Mouse (Mus musculus) megakaryocyte progenitor cell, adult 5-6 weeks (primary cell): ENCODE results near the gene Cnot11. TPM values are rescaled to one million over a fixed set of nuclear protein-coding genes. Genes with fewer than 3 reads are reported as not detected.
"Not testable (repeated sequence)": the region's sequence is repeated elsewhere in the genome, so short reads cannot be mapped to it uniquely, and the experiment has no call there.

Experiments
- ATAC-seq: replicated peaks from 2 replicates; pipeline ENCODE4 v1.8.0; 2016; ENCODE audit warnings: mild to moderate bottlenecking, moderate TSS enrichment, inconsistent platforms; ENCODE audit not compliant: poor library complexity
- total RNA-seq, 2 experiments: library from RNA; stranded (forward) in 1 of 2; stranded (reverse) in 1 of 2; fragments of 157-497, 149-512 nt in 1 of 2; fragments of 200-1000 nt in 1 of 2; gene quantifications; 2 replicates each; pipeline versions ENCODE4 v1.2.3 to v1.2.4; 2015 to 2017

Gene Cnot11
- total RNA-seq, 2 experiments from 2014 or later = 24.4 to 29.1 TPM

- peak; percentile 83 for ATAC-seq
Measured at GRCm38 (mm10) chr1:39577253-39577705, 42.5 kb downstream of the Cnot11 start, which contains the start of gene Rnf149. Gene Rnf149, minus strand, starts transcription at chr1:39577405.

- ATAC-seq = peak; percentile 40
Measured at GRCm38 (mm10) chr1:39578446-39578845, 43.7 kb downstream of the Cnot11 start.

GRCm38 (mm10) chr1:39579139-39579538, 44.3 kb downstream of the Cnot11 start:
- ATAC-seq = peak; percentile 26

- ATAC-seq = no peak
Measured at GRCm38 (mm10) chr1:39581215-39581614, 46.4 kb downstream of the Cnot11 start.

- peak; percentile 54 for ATAC-seq
Measured at GRCm38 (mm10) chr1:39583173-39583572, 48.4 kb downstream of the Cnot11 start.

GRCm38 (mm10) chr1:39585416-39585815, 50.6 kb downstream of the Cnot11 start:
- ATAC-seq = no peak

- peak; percentile 73 for ATAC-seq
Measured at GRCm38 (mm10) chr1:39590193-39590592, 55.4 kb downstream of the Cnot11 start.

GRCm38 (mm10) chr1:39591557-39591956, 56.8 kb downstream of the Cnot11 start:
- not testable (repeated sequence) for ATAC-seq

- ATAC-seq = no peak
Measured at GRCm38 (mm10) chr1:39592090-39592489, 57.3 kb downstream of the Cnot11 start.

GRCm38 (mm10) chr1:39593836-39594235, 59.0 kb downstream of the Cnot11 start:
- ATAC-seq = no peak

Other genes starting within 250 kb of the Cnot11 start
- gene Rpl31, start 167.2 kb upstream of the Cnot11 start, total RNA-seq (2015) = 2,167 and 2,499 TPM in 2 replicates
- gene Rpl31, start 167.2 kb upstream of the Cnot11 start, total RNA-seq (2017) = 497 and 660 TPM in 2 replicates
- 27.7 and 29.1 TPM in 2 replicates for gene Tbc1d8, start 56.2 kb upstream of the Cnot11 start, total RNA-seq (2015)
- gene Tbc1d8, start 56.2 kb upstream of the Cnot11 start, total RNA-seq (2017) = 13.0 and 15.9 TPM in 2 replicates
- gene Rnf149, start 42.4 kb downstream of the Cnot11 start, total RNA-seq (2015) = 22.3 and 27.5 TPM in 2 replicates
- 32.7 and 35.9 TPM in 2 replicates for gene Rnf149, start 42.4 kb downstream of the Cnot11 start, total RNA-seq (2017)
- gene Creg2, start 116.5 kb downstream of the Cnot11 start, total RNA-seq (2015) = not detected in 2 replicates
- gene Creg2, start 116.5 kb downstream of the Cnot11 start, total RNA-seq (2017) = not detected in 2 replicates
- 0.10 and 0.59 TPM in 2 replicates for gene Rfx8, start 186.0 kb downstream of the Cnot11 start, total RNA-seq (2015)
- gene Rfx8, start 186.0 kb downstream of the Cnot11 start, total RNA-seq (2017) = 0.34 and 0.62 TPM in 2 replicates